Mouse (Mus musculus): ENCODE measurements around the gene Med12l. TPM values are rescaled to one million over a fixed set of nuclear protein-coding genes. Genes with fewer than 3 reads are reported as not detected.

The Med12l gene
- polyA plus RNA-seq, 1 experiment: 0.01 TPM

DNA sequence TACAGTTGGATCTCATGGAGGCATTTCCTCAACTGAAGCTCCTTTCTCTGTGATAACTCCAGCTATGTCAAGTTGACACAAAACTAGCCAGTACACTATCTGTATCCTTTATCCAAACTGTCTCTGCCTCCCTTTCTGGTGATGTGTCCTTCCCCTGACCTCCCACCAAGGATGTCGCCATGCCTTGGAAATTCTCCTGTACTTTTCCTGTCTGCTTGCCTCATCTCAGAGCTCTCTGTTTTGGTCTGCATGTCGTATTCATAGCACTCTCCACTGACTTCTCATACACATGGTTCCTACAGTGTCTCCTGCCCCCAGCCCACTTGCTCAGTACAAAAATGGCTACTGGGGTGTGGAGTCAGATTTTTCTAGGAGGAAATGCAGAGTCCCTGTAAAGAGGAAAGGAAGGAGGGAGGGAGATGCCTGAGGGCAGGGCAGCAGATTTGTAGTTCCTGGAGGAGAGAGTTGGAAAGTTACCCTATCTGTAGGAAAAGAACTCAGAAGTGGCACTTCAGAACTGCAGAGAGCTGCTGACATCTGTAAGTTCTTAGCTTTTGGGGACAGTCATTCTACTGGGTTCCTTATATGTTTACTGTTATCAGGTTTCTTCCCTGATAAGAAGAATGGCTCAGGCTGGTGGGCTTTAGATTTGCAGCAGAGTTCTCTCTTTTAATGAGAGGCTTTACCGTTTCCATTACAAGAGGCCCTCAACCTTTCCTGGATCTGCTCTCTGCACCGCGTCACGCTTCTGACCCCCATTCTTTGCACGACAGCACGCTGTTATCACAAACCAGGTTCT lies 136.1 kb downstream of the Med12l start:
- TF ChIP-seq GATA1 (IDR thresholded peaks at IDR 0.05; ENCODE audit: low read length): no peak

DNA sequence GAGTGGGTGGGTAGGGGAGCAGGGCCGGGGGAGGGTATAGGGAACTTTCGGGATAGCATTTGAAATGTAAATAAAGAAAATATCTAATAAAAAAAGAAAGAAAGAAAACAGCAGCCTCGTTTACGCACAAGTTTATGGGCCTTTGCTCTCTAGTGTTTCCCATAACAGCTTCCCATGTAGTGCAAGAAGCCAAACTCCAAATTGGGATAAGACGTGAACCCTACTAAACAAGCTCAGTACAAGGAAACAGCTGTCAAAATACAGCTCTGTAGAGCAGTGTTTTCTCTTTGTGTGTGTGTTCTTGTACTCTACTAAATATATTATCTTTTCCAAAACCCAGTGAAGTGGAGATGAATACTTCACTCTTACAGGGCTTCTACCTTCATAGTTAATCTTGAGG lies 139.6 kb downstream of the Med12l start:
- TF ChIP-seq GATA1 (IDR thresholded peaks at IDR 0.05; ENCODE audit: low read length): no peak

DNA sequence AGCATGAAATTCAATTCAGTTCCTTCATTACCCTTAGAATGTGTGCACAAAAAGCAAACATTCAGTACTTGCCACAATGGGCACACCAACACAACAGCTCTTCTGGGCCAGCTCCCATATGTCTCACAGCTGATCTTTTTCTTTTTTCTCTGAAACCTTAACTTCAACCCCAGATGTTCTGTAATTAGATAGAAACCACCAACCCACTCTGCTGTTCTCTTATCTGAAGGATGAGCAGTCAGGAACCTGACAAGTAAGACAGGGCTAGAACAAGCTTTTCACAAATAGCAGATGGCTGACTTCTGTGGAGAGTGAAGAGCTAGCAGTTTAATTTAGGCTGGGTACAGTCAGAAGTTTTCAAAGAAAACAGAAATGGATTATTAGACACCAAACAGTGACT lies 144.0 kb downstream of the Med12l start:
- TF ChIP-seq GATA1 (IDR thresholded peaks at IDR 0.05; ENCODE audit: low read length): no peak

GRCm38 (mm10) chr3:59150624-59151023 lies 145.0 kb downstream of the Med12l start:
- TF ChIP-seq GATA1 (IDR thresholded peaks at IDR 0.05; ENCODE audit: low read length): no peak

DNA sequence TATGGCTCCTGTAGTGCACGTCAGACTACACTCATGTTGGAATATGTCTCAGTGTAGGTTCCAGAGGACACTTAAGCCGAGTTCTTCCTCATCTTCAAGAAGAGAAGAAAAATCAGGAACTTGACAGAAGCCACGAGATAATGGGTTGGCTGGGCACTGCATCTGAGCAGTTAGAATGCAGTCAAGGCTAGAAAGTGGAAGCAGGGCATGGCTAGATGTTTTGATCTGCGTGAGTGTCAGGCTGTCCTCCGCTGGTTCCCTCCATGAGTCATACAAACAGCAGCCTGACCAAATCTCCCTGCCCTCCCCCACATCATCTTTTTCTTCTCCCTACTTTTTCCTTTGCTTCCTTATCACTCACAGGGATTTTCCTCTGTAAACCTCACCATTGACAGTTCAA lies 147.8 kb downstream of the Med12l start, which contains the start of gene P2ry14:
P2ry14 (minus strand) TSS at position 195 of the 400 bp plus-strand sequence.
- no peak for TF ChIP-seq GATA1 (IDR thresholded peaks at IDR 0.05; ENCODE audit: low read length)

GRCm38 (mm10) chr3:59154888-59155287 lies 149.3 kb downstream of the Med12l start:
- TF ChIP-seq GATA1 (IDR thresholded peaks at IDR 0.05; ENCODE audit: low read length): no peak

DNA sequence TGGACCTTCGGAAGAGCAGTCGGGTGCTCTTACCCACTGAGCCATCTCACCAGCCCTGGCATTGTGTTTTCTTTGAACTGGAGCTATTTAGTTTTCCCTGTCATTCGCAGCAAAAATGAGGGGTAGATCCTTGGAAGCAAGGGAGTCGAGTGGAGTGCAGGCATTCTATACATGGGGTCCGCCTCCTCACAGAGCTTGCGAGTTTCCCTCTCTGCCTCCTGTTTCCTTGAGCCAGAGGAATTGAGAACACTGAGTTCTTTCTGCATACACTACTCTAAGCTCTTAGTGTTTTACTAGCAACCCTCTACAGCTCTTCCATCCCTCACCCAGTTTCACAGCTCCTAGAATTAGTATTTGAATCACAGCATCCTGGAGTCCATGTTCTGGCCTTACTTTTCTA lies 149.8 kb downstream of the Med12l start:
- no peak for TF ChIP-seq GATA1 (IDR thresholded peaks at IDR 0.05; ENCODE audit: low read length)

GRCm38 (mm10) chr3:59157048-59157447 lies 151.4 kb downstream of the Med12l start:
- no peak for TF ChIP-seq GATA1 (IDR thresholded peaks at IDR 0.05; ENCODE audit: low read length)

DNA sequence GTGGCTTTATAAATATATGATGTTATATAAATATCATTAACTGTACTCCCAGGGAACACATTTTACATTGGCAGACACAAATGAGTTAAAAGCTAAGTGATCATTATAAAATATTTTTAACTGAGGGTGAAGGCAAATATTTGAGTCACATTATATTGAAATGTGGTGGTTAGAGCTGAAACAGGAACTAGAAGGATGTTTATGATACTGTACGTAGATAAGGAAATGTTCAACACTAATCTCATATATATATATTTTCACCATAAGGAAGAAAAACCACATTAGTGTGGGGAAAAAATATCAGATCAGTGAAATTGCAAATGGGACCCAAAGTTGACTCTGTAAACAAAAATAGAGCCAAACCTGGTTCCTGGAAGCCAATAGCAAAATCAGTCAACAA lies 154.8 kb downstream of the Med12l start:
- TF ChIP-seq GATA1 (IDR thresholded peaks at IDR 0.05; ENCODE audit: low read length): no peak

DNA sequence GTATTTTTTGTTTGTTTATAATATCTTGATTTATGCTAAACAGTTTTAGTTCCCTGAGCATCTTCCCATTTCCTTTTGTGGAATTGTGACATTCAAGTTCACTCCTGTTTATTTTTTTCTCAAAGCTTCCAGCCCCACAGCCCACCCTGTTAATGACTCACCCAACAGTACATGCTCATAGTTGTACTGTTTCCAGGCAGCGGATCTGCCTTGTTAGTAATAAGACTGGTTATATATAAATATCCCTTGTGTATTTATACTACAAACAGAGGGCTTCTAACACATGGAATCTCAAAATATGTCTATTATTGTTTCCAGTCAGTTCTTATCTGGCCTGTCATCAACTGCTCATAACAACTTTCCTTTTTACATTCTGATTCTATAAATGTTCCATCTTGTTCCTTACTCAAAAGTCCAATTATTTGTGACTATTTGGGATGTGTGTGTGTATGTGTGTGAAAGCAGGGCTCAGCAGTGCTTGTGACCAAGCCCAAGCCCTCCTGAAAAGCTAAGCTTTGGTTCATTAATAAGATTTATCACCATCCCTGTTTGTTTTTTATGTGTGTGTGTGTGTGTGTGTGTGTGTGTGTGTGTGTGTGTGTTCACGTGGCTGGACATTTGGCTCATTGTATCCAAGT lies 161.9 kb downstream of the Med12l start:
- no peak for TF ChIP-seq GATA1 (IDR thresholded peaks at IDR 0.05; ENCODE audit: low read length)

DNA sequence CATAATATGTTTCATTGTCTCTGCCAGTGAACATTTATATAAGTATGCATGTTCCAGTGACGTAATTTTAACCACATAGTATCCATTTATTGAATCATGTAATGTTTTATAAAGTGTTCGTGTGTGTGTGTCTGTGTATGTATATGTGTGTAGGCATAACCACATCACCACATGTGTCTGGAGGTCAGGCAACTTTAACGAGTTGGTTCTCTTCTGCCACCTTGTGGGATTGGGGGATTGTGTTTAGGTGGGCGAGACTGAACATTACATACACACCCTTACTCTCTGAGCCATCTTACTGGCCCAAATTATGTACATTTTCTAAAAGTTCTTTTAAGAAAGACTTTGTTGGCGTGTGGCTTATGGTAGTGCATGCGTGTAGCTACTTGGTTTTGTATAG lies 162.9 kb downstream of the Med12l start:
- no peak for TF ChIP-seq GATA1 (IDR thresholded peaks at IDR 0.05; ENCODE audit: low read length)

DNA sequence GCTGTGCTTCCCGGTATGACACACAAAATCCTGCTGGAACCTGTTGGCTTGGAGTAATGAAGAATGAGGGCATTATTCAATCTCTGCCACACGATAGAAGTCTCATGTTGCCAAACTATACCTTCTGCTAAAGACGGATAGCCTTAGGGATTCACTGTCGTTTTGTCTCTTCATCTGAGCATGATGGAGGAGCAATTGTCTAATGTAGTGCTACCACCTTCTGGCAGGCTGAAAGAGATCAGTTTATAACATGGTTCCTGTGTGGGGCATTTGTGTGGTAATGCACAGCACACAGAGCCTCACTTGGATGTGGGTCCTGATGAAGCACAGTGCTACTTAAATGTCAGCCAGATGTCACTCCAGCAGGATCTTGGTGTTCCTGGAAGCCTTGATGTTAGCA lies 163.6 kb downstream of the Med12l start:
- no peak for TF ChIP-seq GATA1 (IDR thresholded peaks at IDR 0.05; ENCODE audit: low read length)

- no peak for TF ChIP-seq GATA1 (IDR thresholded peaks at IDR 0.05; ENCODE audit: low read length)
Observed at GRCm38 (mm10) chr3:59169921-59170627, 164.4 kb downstream of the Med12l start.

DNA sequence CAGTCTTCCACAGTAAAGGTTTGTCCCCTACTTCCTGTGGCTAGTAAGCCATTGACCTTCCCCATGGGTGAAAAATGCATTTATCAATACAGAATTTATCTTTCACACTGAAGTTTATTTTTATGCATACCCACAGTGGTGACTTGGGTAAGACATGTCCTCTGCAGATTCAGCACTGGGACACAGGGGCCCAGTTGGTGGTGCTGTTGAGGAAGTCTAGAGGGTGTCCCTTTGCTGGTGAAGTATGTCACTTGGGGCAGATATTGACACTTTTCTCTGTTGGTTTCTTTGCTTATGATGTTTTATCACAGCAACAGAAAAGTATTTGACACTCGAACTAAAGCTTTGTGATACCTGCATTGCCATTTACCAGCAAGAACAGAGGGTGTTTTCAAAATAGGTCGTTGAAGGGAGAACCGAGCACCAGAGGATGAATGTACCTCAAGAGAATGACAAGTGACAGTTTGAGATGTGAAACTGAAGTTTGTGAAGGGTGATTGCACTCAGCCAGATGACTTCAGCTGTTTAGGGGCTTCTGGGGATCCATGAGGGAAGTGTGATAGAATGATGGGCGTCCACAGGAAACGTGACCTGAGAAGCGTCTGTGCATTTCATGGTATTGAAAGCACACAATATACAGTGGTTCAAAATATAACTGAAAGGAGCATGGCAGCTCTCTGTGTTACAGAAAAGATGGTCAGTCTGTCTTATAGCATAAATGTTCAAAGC lies 169.0 kb downstream of the Med12l start:
- no peak for TF ChIP-seq GATA1 (IDR thresholded peaks at IDR 0.05; ENCODE audit: low read length)

GRCm38 (mm10) chr3:59175234-59175633 lies 169.6 kb downstream of the Med12l start:
- TF ChIP-seq GATA1 (IDR thresholded peaks at IDR 0.05; ENCODE audit: low read length): no peak

DNA sequence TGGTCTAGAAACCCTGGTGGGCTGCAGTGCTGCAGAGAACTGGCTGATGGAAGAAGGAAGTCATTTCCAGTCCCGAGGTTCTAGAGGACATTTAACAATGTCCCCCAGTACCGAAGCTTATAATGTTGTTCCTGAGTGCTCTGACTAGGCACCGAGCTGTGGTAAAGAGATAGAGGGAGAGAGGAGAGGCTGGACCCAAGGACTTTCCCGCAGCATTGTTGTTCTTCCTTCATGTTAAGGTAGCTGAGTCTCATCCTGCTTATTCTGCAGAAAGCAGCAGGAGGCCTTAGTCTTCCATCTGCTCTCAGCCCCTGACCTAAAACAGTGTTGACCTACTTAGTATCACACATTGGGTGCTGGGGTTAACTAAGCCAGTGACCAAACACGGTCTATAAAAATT lies 171.2 kb downstream of the Med12l start:
- TF ChIP-seq GATA1 (IDR thresholded peaks at IDR 0.05; ENCODE audit: low read length): no peak

All from G1E-ER4 (cell line).